In the genomic region with DNA sequence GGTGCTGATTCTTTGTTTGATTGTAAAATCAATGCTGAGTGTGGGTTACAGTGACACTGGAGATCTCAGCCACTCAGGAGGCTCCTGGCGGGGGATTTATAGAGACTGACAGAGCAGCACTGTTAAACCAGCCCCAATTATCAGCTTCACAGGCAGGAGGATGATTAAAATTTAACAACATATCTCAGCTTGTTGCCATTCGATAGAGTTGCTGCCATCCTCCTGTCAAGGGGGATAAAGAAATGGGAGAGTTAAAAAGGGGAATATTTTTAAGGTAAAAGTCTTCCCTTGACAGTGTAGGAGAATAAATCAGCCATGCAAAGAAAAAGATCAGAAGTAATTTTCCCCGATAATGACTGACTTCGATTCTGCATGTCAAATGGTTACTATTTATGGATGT, we compare ENCODE assay signal across 18 mouse cellular contexts.
DNase-seq lines count a peak whose midpoint lies in the region; ATAC-seq and TF ChIP-seq lines count a peak whose summit lies in the region.
"Had no signal": no experiment of that assay in that cellular context is flagged by ENCODE, and none has a peak within 500 bp of the region (broad histone marks: within the 10 kb centered on the region; RNA-seq: fewer than 3 reads in every experiment).

No protein-coding gene starts in this region.

- no peak for TF ChIP-seq CTCF in brain, embryonic 14.5 days (IDR thresholded peaks at IDR 0.05; ENCODE audit: borderline replicate concordance, extremely low read depth, insufficient read depth, insufficient read length)
- no peak for TF ChIP-seq CTCF in forebrain, postnatal 0 days (IDR thresholded peaks at IDR 0.05; ENCODE audit: low read depth)

- 0 out of 2 replicates have a peak overlapping the region, but pooled peaks have one; percentile 33 for H3K27ac ChIP-seq in midbrain, embryonic 13.5 days
- H3K27ac ChIP-seq in midbrain, embryonic 11.5 days (ENCODE audit: low read depth, low read length) = no peak overlapping the region
- no peak overlapping the region for H3K27ac ChIP-seq in forebrain, postnatal 0 days (ENCODE audit: low read depth, low read length)
- H3K27ac ChIP-seq: embryonic facial prominence, embryonic 15.5 days; gastrocnemius, adult 2 months; hindbrain, embryonic 10.5 days; hindbrain, embryonic 14.5 days had no signal

- H3K36me3 ChIP-seq in midbrain, embryonic 13.5 days = no peaks in the 10 kb centered on the region
- H3K36me3 ChIP-seq in midbrain, embryonic 11.5 days (ENCODE audit: control insufficient read depth, insufficient read depth, low read length) = no peaks in the 10 kb centered on the region
- no peaks in the 10 kb centered on the region for H3K36me3 ChIP-seq in forebrain, postnatal 0 days (ENCODE audit: insufficient read depth)
- H3K36me3 ChIP-seq: embryonic facial prominence, embryonic 15.5 days; heart, embryonic 12.5 days; hindbrain, embryonic 10.5 days had no signal

- TF ChIP-seq POLR2A in brain, embryonic 14.5 days (IDR thresholded peaks at IDR 0.05; ENCODE audit: borderline replicate concordance, extremely low read depth, insufficient read depth, insufficient read length, poor library complexity, severe bottlenecking) = no peak

- no peaks in the 10 kb centered on the region for H3K9me3 ChIP-seq in midbrain, embryonic 13.5 days
- no peaks in the 10 kb centered on the region for H3K9me3 ChIP-seq in midbrain, embryonic 11.5 days (ENCODE audit: control insufficient read depth, low read length)
- H3K9me3 ChIP-seq in forebrain, postnatal 0 days (ENCODE audit: low read length) = no peaks in the 10 kb centered on the region
- H3K9me3 ChIP-seq: embryonic facial prominence, embryonic 15.5 days; heart, embryonic 12.5 days; hindbrain, embryonic 10.5 days had no signal

- ATAC-seq in midbrain, embryonic 13.5 days = peak; percentile 53; the same call in 1 of the 2 replicates
- no peak for ATAC-seq in midbrain, embryonic 11.5 days (ENCODE audit: low FRiP score)
- ATAC-seq in forebrain, postnatal 0 days = peak; percentile 69; the same call in 1 of the 2 replicates

- H3K4me3 ChIP-seq in midbrain, embryonic 13.5 days (replicated peaks) = no peak overlapping the region
- H3K4me3 ChIP-seq in midbrain, embryonic 11.5 days (ENCODE audit: low read depth, low read length) = no peak overlapping the region
- H3K4me3 ChIP-seq in forebrain, postnatal 0 days (ENCODE audit: low read depth, low read length) = no peak overlapping the region
- H3K4me3 ChIP-seq: embryonic facial prominence, embryonic 15.5 days; erythroblast, embryonic 14.5 days; gastrocnemius, adult 2 months; heart, embryonic 12.5 days; hindbrain, embryonic 10.5 days had no signal

- H3K27me3 ChIP-seq in midbrain, embryonic 13.5 days = no peaks in the 10 kb centered on the region
- H3K27me3 ChIP-seq in midbrain, embryonic 11.5 days (ENCODE audit: control insufficient read depth, insufficient read depth, low read length) = no peaks in the 10 kb centered on the region
- H3K27me3 ChIP-seq in forebrain, postnatal 0 days (ENCODE audit: insufficient read depth, low read length) = no peaks in the 10 kb centered on the region
- H3K27me3 ChIP-seq: embryonic facial prominence, embryonic 15.5 days had no signal

- WGBS in midbrain, embryonic 13.5 days = 62% methylated on average over 4 of the region's 4 CpGs
- 85% methylated on average over 4 of the region's 4 CpGs for WGBS in midbrain, embryonic 11.5 days
- WGBS in forebrain, postnatal 0 days = 49% methylated on average over 4 of the region's 4 CpGs

- peaks cover 8% of the 10 kb centered on the region; the same call in 1 of the 2 replicates for H3K4me1 ChIP-seq in midbrain, embryonic 13.5 days (replicated peaks)
- H3K4me1 ChIP-seq in midbrain, embryonic 11.5 days (ENCODE audit: control insufficient read depth, insufficient read depth, low read length) = no peaks in the 10 kb centered on the region
- no peaks in the 10 kb centered on the region for H3K4me1 ChIP-seq in forebrain, postnatal 0 days (ENCODE audit: insufficient read depth)
- H3K4me1 ChIP-seq: embryonic facial prominence, embryonic 15.5 days; heart, embryonic 12.5 days had no signal

- H3K9ac ChIP-seq in midbrain, embryonic 13.5 days (replicated peaks) = no peak overlapping the region
- H3K9ac ChIP-seq in midbrain, embryonic 11.5 days (ENCODE audit: low read length) = no peak overlapping the region
- no peak overlapping the region for H3K9ac ChIP-seq in forebrain, postnatal 0 days
- H3K9ac ChIP-seq: embryonic facial prominence, embryonic 15.5 days; heart, embryonic 12.5 days; hindbrain, embryonic 14.5 days had no signal

- DNase-seq in midbrain, embryonic 11.5 days (ENCODE audit: low spot score, missing footprints) = no peak
- DNase-seq in brain, embryonic 14.5 days (ENCODE audit: low read depth) = peak; percentile 68
- DNase-seq in brain, embryonic 18.5 days (ENCODE audit: low read depth, low spot score) = peak; percentile 18
- DNase-seq in forebrain, postnatal 0 days = peak; percentile 13
- no peak for DNase-seq in urinary bladder, adult 18-20 months (ENCODE audit: low spot score in 2 of 2)
- DNase-seq in left cerebral cortex, postnatal 36 days (ENCODE audit: low spot score in 2 of 2) = no peak
- DNase-seq in kidney, postnatal 14 days = no peak
- DNase-seq: adrenal gland, postnatal 14 days; cerebellum, adult 2 months; cerebellum, postnatal 10 days; gastrocnemius, adult 2 months; gastrocnemius, postnatal 25 days had no signal

- H3K4me2 ChIP-seq in midbrain, embryonic 13.5 days (replicated peaks) = no peak overlapping the region
- no peak overlapping the region for H3K4me2 ChIP-seq in midbrain, embryonic 11.5 days
- H3K4me2 ChIP-seq in forebrain, postnatal 0 days (ENCODE audit: low read depth) = no peak overlapping the region
- H3K4me2 ChIP-seq: embryonic facial prominence, embryonic 15.5 days; heart, embryonic 12.5 days; hindbrain, embryonic 14.5 days had no signal

- intact Hi-C loops in left cerebral cortex, postnatal 36 days (cut with DNase I) = no loop called here

Comparison
In these comparisons a context has a peak if more than half of its experiments do, and no peak if none do; other contexts are left out.
1. DNase-seq: peak in brain, embryonic 14.5 days (single experiment), brain, embryonic 18.5 days (single experiment) and forebrain, postnatal 0 days (single experiment); none in midbrain, embryonic 11.5 days (single experiment), urinary bladder, adult 18-20 months (0 of 2), left cerebral cortex, postnatal 36 days (0 of 2) and kidney, postnatal 14 days (single experiment).